Mouse (Mus musculus): ENCODE data around the gene Gucy1b2. TPM values are rescaled to one million over a fixed set of nuclear protein-coding genes. Genes with fewer than 3 reads are reported as not detected.

Gene Gucy1b2
- polyA plus RNA-seq, 1 experiment = 1.1 TPM

- TF ChIP-seq POLR2A (IDR thresholded peaks at IDR 0.05; ENCODE audit: borderline replicate concordance, extremely low read depth, insufficient read depth, insufficient read length, poor library complexity, severe bottlenecking) (no peak), CTCF (IDR thresholded peaks at IDR 0.05; ENCODE audit: borderline replicate concordance, extremely low read depth, insufficient read depth, insufficient read length) (no peak)
- DNase-seq (ENCODE audit: low read depth) = no peak
Observed at GRCm38 (mm10) chr14:62395346-62395745, 60.7 kb downstream of the Gucy1b2 start.

GRCm38 (mm10) chr14:62392754-62393153 lies 63.3 kb downstream of the Gucy1b2 start:
- no peak for TF ChIP-seq CTCF (IDR thresholded peaks at IDR 0.05; ENCODE audit: borderline replicate concordance, extremely low read depth, insufficient read depth, insufficient read length)
- DNase-seq (ENCODE audit: low read depth) = no peak

GRCm38 (mm10) chr14:62389729-62390536 lies 66.2 kb downstream of the Gucy1b2 start:
- DNase-seq (ENCODE audit: low read depth) = peak; percentile 91
- no peak for TF ChIP-seq POLR2A (IDR thresholded peaks at IDR 0.05; ENCODE audit: borderline replicate concordance, extremely low read depth, insufficient read depth, insufficient read length, poor library complexity, severe bottlenecking)

- TF ChIP-seq CTCF (IDR thresholded peaks at IDR 0.05; ENCODE audit: borderline replicate concordance, extremely low read depth, insufficient read depth, insufficient read length) (no peak), POLR2A (IDR thresholded peaks at IDR 0.05; ENCODE audit: borderline replicate concordance, extremely low read depth, insufficient read depth, insufficient read length, poor library complexity, severe bottlenecking) (no peak)
- peak; percentile 93 for DNase-seq (ENCODE audit: low read depth)
Observed at GRCm38 (mm10) chr14:62389064-62389728, 66.9 kb downstream of the Gucy1b2 start.

GRCm38 (mm10) chr14:62383786-62384299 lies 72.2 kb downstream of the Gucy1b2 start:
- no peak for DNase-seq (ENCODE audit: low read depth)
- no peak for TF ChIP-seq CTCF (IDR thresholded peaks at IDR 0.05; ENCODE audit: borderline replicate concordance, extremely low read depth, insufficient read depth, insufficient read length)
- TF ChIP-seq POLR2A (IDR thresholded peaks at IDR 0.05; ENCODE audit: borderline replicate concordance, extremely low read depth, insufficient read depth, insufficient read length, poor library complexity, severe bottlenecking) = no peak

GRCm38 (mm10) chr14:62383109-62383508 lies 73.0 kb downstream of the Gucy1b2 start:
- TF ChIP-seq CTCF (IDR thresholded peaks at IDR 0.05; ENCODE audit: borderline replicate concordance, extremely low read depth, insufficient read depth, insufficient read length) = no peak
- no peak for TF ChIP-seq POLR2A (IDR thresholded peaks at IDR 0.05; ENCODE audit: borderline replicate concordance, extremely low read depth, insufficient read depth, insufficient read length, poor library complexity, severe bottlenecking)

GRCm38 (mm10) chr14:62380606-62381005 lies 75.5 kb downstream of the Gucy1b2 start:
- DNase-seq (ENCODE audit: low read depth) = no peak
- no peak for TF ChIP-seq CTCF (IDR thresholded peaks at IDR 0.05; ENCODE audit: borderline replicate concordance, extremely low read depth, insufficient read depth, insufficient read length)
- TF ChIP-seq POLR2A (IDR thresholded peaks at IDR 0.05; ENCODE audit: borderline replicate concordance, extremely low read depth, insufficient read depth, insufficient read length, poor library complexity, severe bottlenecking) = no peak

More at GRCm38 (mm10) chr14:62383109-62383508, 73.0 kb downstream of the Gucy1b2 start:
- DNase-seq (ENCODE audit: low read depth) = peak; percentile 75

GRCm38 (mm10) chr14:62379391-62379790 lies 76.7 kb downstream of the Gucy1b2 start:
- no peak for DNase-seq (ENCODE audit: low read depth)
- no peak for TF ChIP-seq POLR2A (IDR thresholded peaks at IDR 0.05; ENCODE audit: borderline replicate concordance, extremely low read depth, insufficient read depth, insufficient read length, poor library complexity, severe bottlenecking)
- no peak for TF ChIP-seq CTCF (IDR thresholded peaks at IDR 0.05; ENCODE audit: borderline replicate concordance, extremely low read depth, insufficient read depth, insufficient read length)

- DNase-seq (ENCODE audit: low read depth) = no peak
- TF ChIP-seq POLR2A (IDR thresholded peaks at IDR 0.05; ENCODE audit: borderline replicate concordance, extremely low read depth, insufficient read depth, insufficient read length, poor library complexity, severe bottlenecking) (no peak), CTCF (IDR thresholded peaks at IDR 0.05; ENCODE audit: borderline replicate concordance, extremely low read depth, insufficient read depth, insufficient read length) (no peak)
Observed at GRCm38 (mm10) chr14:62376115-62376514, 80.0 kb downstream of the Gucy1b2 start.

GRCm38 (mm10) chr14:62375694-62376093 lies 80.4 kb downstream of the Gucy1b2 start:
- DNase-seq (ENCODE audit: low read depth) = peak; percentile 77
- no peak for TF ChIP-seq CTCF (IDR thresholded peaks at IDR 0.05; ENCODE audit: borderline replicate concordance, extremely low read depth, insufficient read depth, insufficient read length)
- TF ChIP-seq POLR2A (IDR thresholded peaks at IDR 0.05; ENCODE audit: borderline replicate concordance, extremely low read depth, insufficient read depth, insufficient read length, poor library complexity, severe bottlenecking) = no peak

- TF ChIP-seq CTCF (IDR thresholded peaks at IDR 0.05; ENCODE audit: borderline replicate concordance, extremely low read depth, insufficient read depth, insufficient read length) = no peak
- no peak for TF ChIP-seq POLR2A (IDR thresholded peaks at IDR 0.05; ENCODE audit: borderline replicate concordance, extremely low read depth, insufficient read depth, insufficient read length, poor library complexity, severe bottlenecking)
Observed at GRCm38 (mm10) chr14:62374001-62374400, 82.1 kb downstream of the Gucy1b2 start.

More at GRCm38 (mm10) chr14:62374001-62374400, 82.1 kb downstream of the Gucy1b2 start:
- no peak for DNase-seq (ENCODE audit: low read depth)

Measured in brain, embryonic 14.5 days (tissue).